Mouse (Mus musculus): ENCODE results near the gene Gpam. TPM values are rescaled to one million over a fixed set of nuclear protein-coding genes. Genes with fewer than 3 reads are reported as not detected.
"Not testable (repeated sequence)": the region's sequence is repeated elsewhere in the genome, so short reads cannot be mapped to it uniquely, and the experiment has no call there.

Gpam gene
- total RNA-seq (2021) = 573 and 601 TPM in 2 replicates
- long read RNA-seq, full-length matches to known transcripts = 13 of 160 reads
- long read RNA-seq, partial matches to known transcripts = 47 of 160 reads
- long read RNA-seq, other reads (novel, unspliced or antisense) = 100 of 160 reads

DNA sequence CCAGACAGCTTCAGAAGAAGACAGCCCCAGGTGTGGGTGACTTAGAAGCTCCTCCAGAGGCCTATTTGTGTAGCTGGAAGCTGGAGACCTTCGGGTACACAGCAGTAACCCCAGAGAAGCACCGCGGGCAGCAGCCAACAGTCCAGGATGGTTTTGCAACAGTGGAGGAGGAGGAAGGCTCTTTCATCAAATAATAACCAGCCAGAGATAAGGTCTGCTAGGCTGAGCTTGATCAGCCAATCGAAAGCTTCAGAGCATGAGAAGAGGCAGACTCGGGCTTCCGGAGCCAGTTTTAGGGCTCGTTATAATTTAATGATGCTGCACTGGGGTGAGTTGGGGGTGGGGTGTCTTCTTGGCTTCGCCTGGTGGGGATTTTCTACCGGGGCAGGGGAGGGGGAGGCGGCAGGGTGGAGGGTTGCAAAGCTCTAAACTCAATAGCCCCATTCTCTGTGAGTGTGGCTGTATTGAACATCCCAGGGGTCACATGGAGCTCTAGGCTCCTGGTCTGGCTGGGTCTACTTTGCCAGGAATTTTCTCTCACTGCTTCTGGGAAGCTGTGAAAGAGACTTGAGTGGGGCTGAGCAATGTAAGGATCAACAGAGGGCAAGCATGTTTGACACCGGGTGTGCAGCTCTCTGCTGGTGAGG lies at the start of gene Gpam:
Gene Gpam, minus strand, starts transcription at position 167 of the 647 bp plus-strand sequence.
- DNase-seq = no peak

DNA sequence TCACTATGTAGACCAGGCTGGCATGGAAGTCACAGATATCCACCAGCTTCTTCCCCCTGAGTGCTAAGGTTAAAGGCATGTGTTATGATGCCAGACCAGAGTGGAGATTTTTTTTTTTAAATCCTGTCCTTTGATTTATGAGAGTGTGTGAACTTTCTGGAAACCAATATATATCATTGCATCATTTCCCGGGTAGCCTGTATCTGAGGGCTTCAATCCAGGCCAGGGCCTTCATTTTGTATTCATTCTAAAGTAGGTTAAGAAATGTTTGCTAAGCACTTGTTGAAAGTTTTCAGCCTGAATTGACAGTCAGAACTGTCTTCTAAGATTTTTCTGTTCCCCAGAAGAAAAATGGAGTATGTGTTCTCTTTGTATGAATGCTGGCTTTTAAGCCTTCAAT lies 44.5 kb upstream of the Gpam start:
- DNase-seq = no peak

DNA sequence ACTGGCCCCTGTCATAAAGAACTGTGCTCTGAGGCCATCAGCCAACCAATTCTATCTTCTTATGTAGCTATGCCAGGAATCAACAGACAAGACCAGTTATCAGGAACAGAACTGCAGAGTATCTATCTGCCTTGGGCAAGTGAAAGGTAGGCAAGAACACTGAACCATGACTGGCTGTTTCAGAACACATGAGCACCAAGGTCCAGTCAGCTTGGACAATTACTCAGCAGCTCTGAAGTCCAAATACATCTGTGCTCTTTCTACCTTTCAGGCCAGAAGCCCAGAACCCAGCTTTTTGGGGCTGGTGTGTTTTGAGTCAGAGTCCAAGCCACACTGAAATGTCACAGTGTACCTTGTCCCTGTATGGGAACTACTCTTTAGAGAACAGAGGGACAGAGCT lies 43.4 kb upstream of the Gpam start:
- DNase-seq = no peak

DNA sequence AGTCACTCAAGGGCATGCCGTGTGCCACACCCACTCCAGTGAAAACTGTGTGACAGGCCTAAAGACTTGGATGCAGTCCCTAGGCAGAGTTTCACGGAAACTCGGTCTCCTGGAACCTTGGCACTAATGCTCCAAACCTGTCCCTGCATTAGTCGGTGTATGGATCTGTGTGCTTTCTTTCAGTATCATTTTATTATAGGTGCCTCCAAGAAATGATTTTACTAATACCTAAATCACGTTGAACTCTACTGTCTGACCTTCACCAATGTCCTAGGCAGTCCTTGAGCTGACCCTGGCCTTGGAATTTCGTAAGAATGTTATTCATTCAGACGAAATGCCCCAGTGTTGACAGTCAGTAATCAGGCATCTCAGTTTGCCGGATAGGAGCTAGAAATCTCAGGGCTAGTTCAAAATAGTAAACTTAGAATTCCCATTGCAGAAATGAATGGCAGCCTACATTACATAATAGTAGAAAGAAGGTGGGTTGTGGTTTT lies 42.2 kb upstream of the Gpam start:
- DNase-seq = not testable (repeated sequence)

DNA sequence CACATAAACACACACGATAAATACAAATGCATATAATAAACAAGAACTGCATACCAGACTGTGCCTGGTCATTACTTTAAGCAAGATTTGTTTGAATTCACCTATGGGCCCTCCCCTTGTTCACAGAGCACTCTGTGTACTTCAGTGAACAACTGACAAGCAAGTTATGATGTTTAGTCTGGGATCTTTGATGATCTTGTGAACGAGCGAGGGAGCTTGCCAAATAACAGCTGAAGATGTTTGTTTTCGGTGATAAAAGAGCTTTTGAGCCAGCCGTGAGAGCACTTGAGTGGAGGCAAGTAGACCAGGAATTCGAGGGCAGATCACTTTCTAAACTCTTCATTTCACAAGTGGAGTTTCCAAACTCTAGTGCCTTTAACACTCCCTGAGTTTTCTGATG lies 41.3 kb upstream of the Gpam start:
- DNase-seq = no peak

DNA sequence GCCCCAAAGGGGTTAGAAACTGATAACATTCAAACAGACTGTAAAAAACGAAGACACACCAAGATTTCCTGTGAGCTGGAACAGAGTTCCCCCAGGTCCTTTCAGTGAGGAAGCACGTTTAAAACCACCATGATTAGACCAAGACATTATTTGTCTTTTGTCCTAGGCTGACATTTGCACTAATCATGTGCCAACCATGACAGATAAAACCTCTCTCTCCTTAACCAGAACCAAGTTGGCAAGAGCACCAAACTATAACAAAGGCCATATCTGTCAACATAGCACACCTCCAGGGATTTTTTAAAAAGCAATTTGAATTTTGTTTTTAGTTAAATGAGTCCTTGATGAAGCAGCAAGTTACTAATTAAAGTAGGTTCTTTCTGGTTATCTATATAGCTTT lies 40.7 kb upstream of the Gpam start:
- DNase-seq = no peak

DNA sequence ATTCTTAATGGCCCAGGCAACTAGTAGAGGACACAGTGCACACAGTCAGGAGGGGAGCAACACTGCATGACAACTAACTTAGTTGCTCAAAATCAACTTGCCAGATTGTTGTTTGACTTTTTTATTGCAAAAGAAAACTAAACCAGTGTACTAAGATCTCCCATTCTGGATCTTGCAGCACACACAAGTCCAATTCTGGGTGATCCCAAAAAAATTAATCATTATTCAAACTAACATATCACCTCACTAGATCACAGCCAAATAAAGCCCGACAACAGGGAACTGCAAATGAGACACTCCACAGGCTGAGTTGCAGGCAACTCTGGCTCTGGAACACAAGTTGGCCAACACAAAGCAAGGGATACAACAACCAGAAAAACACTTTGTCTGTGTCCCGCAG lies 39.7 kb upstream of the Gpam start:
- no peak for DNase-seq

DNA sequence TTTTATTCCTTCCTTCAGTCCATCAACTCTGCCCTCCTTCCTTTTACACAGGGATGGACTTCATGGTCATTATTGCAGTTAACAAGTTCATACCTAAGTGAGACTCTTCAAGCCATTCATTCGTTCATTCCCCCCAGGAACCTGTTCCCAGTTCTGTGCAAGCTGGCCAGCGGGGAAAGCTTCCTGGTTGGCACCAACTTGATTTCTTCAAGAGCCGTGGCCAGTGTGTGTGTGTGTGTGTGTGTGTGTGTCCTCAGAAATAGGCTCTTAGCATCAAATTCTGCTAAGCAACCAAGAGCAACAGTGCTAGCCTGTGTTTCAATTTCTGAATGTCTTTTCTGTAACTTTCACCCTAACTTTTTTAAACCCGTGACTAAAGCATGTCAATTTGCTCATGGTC lies 38.9 kb upstream of the Gpam start:
- DNase-seq = no peak

DNA sequence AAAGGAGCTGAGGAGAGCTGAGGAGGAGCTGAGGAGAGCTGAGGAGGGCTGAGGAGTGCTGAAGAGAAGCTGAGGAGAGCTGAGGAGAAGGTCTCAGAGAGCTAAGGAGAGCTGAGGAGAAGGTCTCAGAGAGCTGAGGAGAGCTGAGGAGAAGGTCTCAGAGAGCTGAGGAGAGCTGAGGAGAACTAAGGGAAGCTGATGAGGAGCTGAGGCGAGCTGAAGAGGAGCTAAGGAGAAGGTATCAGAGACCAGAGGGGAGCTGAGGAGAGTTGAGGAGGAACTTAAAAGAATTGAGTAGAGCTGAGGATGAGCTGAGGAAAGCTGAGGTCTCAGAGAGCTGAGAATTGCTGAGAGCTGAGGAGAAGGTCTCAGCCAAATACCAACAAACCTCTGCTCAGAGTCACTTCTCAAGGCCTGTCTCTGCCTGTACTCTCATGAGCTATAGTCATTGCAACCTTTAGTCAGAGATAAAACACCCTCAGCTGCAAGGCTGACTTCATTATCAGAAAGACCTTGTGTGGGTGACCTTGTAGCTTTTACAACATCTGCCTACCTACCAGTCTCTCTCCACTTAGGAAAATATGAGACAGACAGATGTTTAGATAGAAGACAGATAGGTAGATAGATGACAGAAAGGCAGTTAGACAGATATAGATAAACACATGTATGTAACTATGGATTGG lies 38.3 kb upstream of the Gpam start:
- no peak for DNase-seq

DNA sequence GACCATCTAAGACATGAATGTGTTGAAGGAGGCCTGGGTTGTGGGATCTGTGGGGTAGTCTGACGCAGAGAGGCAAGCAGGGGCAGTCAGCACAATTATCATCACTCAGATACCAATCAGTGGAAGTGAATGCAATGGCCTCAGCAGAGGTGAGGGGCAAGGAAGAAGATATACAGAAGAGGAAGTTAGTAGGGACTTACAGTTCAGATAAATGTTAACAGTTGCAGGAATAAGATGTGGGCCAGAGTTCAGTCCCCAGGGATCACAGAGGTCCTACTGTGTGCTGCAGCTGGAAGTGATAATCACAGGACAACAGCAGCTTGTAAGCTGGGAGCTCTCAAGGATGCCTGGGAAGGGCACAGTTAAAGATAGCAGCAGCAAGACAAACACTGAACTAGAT lies 37.1 kb upstream of the Gpam start:
- DNase-seq = no peak

DNA sequence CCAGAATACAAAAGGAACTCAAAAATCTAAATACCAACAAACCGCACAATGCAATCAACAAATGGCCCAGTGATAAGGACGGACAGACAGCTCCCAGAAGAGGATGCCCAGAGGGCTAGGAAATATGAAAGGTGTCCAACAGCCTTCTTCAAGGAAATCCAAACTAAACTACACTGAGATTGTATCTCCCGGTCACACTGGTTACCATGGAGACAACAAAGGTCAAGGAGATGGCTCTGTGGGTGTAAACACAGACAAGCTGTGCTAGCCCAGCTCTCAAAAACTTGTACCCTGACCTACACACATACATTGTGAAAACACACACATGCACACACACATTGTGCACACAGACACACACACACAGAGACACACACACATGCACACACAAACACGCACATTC lies 35.2 kb upstream of the Gpam start:
- DNase-seq = no peak

DNA sequence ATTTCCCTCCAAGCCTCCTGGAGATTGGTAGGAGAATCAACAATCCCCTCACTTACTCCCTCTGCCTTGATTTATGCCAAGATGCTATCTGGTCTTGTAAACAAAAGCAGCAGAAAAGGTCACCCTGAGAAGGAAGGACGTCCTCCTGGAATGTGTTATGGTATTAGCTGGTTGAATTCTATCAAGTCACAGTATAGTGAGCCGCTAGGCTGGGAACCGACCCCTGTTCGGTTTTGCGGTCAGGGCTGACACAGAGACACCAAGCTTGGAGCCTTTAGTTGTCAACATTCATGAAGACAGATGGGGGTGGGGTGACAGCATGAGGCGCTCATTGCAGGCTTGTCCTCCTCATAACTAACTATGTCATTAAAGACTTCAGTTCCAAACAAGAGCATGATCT lies 32.8 kb upstream of the Gpam start:
- DNase-seq = no peak

DNA sequence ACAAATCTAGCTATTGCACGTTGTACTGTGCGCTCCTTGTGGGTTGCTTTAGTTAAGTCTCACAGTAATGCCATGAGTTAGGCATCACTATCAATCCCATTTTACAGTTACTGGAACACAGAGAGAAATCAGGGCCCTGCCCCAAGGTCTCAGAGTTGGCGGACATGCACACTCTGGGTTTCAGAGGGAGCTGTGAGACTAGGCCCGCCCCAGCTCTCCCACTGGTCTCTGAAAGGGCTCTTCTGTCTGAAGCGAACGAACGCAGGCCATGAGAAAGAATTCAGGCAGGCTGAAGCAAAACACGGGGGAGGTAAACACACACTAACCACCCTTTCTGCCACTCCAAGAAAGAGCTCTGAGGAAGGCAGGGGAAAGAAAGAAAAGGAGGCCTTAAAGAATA lies 31.6 kb upstream of the Gpam start:
- peak; percentile 51 for DNase-seq

DNA sequence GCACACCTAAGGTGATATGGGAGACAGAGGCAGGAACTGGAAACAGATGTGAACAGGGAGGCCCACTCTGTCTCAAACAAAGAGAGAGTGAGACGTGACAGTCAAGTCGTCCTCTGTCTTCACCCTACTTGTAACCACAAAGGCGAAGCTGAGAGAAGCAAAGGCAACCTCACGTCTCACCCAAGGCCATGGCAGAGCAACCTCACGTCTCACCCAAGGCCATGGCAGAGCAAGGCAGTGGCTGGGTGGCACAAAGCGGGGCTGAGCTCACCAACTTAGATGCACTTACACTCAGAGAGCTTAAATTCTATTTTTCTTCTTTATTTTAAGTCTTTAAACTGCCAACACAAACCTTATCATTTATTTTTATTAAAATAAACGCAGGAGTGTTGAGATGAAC lies 30.0 kb upstream of the Gpam start:
- peak; percentile 32 for DNase-seq

DNA sequence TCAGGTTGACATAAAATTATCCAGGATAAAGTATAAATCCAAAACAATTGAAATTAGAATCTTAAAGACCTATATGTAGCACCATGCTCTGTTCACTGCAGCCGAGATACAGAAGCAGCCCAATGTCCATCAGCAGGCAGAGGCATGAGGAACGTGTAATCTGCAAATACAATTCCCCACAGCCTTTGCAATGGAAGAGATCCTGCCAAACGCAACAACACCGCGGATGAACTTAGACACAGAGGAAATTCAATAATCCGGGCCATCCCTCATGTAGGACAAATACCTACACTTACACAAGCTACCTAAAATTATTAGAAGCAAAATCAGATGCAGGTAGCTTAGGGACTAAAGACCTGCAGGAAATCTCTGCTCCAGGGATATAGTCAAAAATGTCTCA lies 25.9 kb upstream of the Gpam start:
- no peak for DNase-seq

DNA sequence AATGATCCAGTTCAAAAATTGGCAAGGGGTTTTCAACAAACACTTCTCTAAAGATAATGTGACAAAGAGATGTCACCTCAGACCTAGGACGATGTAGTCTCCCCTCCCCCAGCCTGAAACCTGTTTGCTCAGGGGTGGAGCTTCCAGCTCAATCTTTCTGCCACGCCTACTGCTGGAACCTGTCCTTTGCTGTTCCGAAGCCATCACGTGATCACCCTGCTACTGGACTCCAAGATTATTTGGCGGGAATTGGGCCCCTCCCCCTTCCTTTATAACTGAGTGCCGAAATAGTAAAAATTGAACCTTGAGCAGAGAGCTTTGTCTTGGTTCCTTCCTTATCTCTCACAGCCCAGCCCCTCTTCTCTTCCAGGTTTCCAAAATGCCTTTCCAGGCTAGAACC lies 25.2 kb upstream of the Gpam start:
- not testable (repeated sequence) for DNase-seq

DNA sequence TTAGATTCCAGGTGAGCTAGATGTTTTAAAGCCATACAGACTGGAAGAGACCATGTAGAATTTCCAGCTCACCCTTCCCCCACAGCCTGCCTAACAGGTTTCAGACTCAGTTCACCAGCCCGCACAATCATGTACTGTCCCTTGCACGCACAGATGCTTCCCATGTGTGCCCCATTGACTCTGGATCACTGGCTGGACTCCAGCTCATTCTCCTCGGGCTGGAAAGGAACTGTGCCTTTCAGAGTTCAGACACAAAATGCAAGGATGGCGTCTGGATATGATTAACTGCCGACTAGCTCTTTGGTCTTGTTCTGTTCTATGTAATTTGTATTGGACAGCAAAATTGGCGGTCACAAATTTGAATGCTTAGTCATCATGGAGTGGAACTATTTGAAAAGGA lies 22.6 kb upstream of the Gpam start:
- no peak for DNase-seq

DNA sequence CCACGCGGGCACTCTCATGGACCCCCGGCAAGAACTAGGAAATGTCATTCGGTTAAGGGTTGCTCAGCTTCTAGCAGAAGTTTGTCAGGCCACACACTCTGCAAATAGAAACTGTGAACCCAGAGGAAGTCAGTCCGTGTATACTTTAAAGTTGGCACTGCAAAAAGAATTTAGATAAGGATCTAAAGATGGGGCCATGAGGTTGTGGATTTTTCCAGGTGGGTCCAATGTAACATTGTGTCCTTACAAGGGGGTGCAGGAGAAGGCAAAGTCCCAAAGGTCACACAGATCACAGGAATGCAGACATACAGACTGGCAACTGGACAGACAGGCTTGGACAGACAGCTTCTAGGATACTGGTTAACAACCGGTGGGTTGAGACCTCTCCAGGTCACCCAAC lies 21.1 kb upstream of the Gpam start:
- no peak for DNase-seq

DNA sequence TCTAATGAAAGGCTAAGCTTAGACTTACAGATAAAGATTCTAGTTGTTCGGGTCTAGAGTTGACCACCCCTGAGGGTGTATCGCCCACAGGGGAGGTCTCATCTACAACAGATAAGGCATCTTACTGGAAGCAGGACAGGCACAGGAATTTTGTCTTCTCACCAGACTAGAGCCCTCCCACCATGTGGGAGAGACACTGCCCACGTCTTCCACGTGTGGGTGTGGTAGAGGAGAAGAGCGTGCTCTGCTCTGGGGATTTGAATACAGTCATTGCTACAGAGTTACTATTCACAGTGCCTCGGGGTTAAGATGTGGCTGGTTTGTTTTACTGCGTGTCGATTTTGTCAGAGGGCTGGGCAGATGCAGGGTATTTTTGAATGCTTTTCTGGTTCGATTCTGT lies 20.5 kb upstream of the Gpam start:
- DNase-seq = no peak

DNA sequence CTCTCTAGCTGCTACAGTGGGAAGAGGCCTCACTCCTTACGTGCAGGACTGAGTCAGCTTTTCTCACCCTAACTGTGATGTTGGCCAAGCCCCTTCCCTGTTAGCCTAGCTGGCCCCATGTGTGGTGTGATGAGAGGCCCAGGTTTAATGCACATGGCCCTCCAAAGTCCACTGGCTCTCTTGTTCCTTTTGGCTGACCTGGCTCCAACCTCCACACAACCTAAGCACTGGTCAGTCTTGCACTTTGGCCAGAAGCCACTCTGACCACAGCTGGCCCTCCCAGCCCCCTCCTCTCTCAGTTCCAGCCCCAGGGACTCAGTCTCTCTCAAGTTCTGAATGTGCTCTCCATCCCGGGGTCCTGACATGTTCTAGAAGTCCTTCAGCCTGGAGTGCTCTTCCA lies 18.1 kb upstream of the Gpam start:
- no peak for DNase-seq

DNA sequence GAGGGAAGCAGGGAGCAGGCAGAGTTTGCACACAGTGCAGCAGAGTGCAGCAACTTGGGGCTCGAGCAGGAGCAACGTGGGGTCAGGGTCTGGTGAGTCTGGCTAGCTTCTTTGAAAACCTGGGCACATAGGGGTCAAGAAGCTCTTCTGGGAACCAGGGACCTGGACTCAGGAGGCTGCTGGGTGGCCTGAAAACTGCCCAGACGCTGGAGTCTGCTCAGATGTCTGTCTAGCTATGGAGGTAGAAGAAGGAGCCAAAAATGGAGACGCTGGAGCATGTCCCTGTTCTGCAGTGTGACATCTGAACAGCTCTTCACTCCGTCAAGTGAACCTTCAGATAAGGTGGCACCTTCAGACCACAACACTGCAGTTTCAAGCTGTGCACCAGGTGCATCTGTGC lies 17.7 kb upstream of the Gpam start:
- no peak for DNase-seq

DNA sequence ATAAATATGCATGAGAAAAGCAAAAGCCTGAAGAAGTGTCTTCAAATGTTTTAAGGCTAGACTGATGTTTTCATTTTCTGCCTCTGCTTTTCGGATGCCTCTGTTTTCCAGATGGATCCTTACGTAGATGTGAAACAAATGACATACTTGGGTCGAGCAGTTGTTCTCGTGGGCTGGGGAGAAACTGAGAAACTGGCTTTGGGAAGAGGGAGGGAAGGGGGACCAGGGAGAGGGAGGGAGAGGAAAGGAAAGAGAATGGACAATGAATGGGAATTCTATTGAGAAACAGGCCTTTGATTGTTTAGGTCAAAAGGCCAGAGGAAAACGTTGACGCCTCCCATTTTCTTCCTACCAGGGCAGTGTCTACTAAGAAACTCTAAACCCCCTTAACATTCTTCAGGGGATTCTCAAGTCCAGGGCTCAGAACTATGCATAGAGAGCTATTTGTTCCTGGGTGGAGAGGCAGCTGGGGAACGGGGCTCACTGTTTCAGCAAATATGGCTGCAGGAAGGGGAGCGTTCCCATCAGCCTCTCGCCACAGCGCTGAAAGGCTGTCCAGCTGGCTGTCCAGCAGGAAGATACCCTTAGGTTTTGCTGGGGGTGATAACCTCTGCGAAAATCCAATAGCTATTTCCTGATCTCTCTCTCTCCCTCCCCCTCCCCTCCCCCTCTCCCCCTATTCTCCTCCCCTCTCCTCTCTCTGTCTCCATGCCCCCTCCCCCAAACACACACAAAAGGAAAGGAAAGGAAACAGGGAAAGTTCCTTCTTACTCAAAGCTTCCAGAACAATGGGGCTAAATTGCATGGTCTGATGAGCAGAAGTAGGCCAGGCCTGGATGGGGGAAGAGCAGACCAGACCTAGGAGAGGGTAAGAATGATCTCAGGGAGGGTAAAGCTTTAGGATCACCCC lies 16.6 kb upstream of the Gpam start:
- DNase-seq = no peak

DNA sequence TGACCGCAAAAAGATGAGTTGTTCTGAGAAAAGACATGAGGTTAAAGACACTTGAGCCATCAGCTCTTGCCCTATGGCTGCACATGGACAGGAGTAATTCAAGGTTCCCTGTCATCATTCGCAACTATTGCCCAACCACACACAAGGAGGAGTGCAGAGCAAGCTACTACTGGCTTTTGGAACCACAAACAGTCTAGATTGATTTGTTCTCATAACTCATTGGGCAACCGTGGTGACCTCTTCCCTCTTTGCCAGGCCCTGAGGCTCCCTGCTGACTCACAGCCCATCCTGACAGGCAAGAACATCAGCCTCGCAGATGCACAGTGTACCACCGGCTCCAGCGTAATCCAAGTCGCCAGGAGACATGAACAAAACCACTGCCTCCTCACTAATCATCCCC lies 12.3 kb upstream of the Gpam start:
- DNase-seq = peak; percentile 64
